Mouse (Mus musculus) gastrocnemius, postnatal 25 days (tissue): ENCODE data around the gene Mpc1. TPM values are rescaled to one million over a fixed set of nuclear protein-coding genes. Genes with fewer than 3 reads are reported as not detected.
A peak's percentile ranks its signal among the peaks of the same experiment; 100 is the strongest.
"Not testable (repeated sequence)": the region's sequence is repeated elsewhere in the genome, so short reads cannot be mapped to it uniquely, and the experiment has no call there.

Experiments
- DNase-seq: peaks from one replicate; pipeline ENCODE4 v3.0.0; 2022
- total RNA-seq, 2 experiments: library from RNA; stranded (reverse); gene quantifications; 1 replicate in 1 of 2; 2 replicates in 1 of 2; pipeline ENCODE4 v1.2.3; 2021

Mpc1 gene
- total RNA-seq, 2 experiments from 2014 or later = 407 to 421 TPM

DNA sequence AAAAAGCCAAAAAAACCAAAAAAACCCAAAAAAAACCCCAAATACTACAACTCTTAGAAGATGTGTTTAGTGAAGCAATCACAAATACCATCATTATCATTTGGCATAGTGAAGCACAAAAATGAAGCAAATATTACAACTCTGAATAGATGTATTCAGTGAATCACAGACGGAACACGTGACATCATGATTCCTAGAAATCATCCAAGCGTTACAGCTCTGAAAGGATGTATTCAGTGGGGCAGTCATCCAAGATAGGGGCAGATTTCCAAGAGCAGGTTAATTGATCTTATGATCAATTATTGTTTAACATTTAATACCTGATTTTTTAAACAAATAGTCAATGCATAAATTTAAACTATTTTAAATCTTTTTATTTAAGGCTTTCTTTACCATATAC lies 5.4 kb upstream of the Mpc1 start:
- DNase-seq = no peak

DNA sequence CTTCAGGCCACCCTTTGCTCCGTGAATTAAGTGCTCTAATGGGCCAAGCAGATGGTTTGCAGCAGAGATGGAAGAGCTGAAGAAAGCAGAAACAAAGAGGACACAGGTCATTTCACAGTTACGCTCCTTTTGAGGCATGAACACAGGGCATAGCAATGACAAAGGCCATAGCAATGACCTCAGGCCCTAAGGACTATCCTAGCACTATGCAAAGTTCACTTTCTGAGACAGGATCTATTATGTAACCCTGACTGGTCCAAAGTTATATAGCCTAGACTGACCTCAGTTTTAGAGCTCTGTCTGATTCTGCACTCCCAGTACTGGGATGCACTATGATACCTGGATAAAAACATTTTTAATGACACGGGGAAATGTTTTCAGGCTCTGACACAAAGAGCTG lies 4.3 kb upstream of the Mpc1 start:
- DNase-seq = no peak

DNA sequence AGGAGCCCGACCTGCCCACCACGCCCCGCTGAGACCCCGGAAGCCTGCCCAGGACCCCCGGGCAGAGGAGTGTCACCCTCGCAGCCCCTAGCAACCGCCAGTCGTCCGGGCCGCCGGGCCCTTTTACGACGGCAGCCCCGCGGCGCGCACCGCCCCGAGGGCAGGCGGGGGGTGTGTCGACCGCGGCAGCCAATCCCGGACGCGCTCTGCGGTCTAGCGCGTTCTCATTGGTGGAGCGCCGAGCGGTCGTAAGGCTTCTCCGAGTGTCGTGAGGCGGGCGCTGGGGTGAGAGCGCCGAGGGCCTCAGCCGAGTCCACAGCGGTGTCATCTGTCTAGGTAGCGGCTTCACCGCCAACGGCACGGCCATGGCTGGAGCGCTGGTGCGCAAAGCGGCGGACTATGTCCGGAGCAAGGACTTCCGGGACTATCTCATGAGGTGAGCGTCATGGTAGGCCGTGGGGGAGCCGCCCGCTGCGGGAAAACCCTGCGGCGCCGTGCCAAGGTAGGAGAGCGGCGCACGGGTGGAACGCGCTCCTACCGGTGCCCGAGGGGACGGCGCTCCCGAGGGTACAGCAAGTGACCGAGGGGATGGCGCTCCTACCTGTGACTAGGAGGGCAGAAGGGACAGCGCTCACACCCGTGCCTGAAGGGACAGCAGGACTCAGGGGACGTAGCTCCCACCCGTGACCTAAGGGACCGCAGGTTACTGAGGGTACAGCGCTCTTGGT lies 986 bp downstream of the Mpc1 start:
- DNase-seq = peak; percentile 98

DNA sequence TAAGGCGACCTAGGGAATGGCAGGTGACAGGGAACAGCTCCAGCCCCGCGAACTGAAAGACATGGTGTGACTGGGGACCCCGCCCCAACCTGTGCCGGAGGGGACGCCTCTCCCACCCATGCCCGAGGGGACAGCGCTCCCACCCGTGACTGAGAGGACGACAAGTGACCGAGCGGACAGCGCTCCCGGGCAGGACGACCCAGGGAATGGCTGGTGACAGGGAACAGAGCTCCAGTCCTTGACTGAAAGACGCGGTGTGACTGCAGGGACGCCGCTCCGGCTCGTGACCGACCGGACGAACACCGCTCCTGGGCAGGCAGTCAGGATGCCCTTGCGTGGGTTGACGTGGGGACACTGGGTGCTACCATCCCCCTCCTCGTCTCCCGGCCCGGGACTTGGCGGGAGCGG lies 1.6 kb downstream of the Mpc1 start:
- DNase-seq = peak; percentile 54

DNA sequence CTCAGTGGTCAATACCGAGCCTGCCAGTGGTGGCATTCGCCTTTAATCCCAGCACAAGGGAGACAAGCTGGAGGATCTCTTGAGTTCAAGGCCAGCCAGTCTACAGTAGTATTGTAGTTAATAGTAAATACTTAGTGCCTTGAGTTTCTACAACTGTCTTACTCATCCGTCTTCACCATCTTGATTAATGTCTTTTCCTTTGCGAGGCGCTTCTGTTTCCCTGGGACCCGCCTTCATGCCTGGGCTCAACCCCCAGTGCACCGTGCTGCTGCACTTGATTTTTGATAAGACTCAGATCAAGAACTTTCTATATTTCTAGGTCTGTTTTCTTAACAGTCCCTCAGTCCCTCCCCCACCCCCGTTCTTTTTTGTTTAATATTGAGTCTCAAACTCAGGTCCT lies 2.4 kb downstream of the Mpc1 start:
- no peak for DNase-seq

DNA sequence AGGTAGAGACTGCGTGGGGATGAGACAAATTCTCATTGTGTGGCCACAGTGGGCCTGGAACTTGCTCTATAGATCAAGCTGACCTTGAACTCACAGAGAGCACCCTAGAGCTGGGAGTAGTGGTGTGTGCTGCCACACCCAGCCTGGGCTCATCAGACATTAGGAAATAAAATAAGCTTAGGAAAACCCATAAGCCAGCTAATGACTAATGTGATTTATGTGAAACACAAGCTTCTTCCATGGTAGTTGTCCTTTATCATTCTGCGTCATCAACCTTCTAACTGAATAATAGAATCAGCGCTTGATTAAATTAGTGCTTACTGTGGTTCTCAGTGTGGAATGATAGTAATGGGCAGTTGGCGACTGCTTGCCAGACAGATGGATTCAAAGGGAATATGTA lies 4.3 kb downstream of the Mpc1 start:
- DNase-seq = no peak

DNA sequence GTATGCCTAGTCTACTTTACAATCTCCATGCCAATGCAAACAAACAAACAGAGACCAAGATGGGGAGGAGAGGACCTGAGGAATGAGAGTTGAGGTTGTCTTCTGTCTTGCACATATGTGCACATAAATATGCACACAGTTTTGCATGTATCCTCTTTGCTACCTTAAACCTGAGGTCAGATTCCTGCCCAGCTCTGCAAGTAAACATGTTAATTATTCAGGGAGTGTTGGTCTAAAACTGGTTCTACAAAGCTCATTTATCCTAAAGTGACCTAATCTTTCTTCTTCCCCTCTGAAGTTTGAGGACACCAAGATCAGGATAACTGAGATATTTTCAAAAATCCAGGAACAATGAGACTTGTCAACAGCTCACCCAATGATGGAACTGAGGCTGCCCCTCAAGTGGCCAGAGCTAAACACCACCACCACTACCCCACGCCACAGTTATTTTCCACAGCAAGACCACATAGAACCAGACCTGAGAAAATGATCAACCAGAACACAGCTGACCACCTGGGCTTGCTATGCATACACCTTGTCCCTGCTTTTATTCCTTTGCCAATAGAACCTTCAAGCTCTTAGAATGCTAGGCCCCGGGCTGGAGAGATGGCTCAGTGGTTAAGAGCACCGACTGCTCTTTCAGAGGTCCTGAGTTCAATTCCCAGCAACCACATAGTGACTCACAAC lies 7.4 kb downstream of the Mpc1 start:
- no peak for DNase-seq

DNA sequence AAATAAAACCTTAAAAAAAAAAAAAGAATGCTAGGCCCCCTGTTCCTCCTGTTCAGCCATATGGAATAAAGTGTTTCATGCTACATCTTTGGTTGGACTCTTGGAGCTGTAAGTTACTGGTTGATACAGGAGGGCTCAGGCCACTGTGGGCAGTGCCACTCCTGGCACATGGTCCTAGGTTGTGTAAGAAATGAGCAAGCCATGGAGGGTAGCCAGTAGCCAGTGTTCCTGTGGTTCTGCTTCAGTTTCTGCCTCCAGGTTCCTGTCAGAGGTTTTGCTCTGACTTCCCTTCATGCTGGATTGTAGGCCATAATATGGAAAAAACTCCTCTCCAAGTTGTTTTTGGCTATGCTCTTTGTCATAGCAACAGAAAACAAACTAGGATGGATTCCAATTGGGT lies 8.0 kb downstream of the Mpc1 start:
- no peak for DNase-seq

DNA sequence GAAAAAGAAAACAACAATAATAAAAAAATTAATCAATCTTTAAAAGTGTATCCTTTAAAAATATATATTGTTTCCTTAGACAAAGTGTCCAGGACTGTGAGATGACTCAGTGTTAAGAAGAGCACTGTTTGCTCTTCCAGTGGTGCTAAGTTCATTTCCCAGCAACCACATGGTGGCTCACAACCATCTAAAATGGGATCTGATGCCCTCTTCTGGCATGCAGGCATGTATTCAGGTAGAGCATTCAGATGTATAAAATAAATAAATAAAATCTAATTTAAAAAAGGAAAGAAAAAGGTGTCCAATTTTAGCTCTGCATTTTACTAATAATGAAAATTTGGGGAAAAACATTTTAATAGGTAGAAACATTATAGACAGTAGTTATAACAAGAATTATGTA lies 13.1 kb downstream of the Mpc1 start:
- DNase-seq = no peak

DNA sequence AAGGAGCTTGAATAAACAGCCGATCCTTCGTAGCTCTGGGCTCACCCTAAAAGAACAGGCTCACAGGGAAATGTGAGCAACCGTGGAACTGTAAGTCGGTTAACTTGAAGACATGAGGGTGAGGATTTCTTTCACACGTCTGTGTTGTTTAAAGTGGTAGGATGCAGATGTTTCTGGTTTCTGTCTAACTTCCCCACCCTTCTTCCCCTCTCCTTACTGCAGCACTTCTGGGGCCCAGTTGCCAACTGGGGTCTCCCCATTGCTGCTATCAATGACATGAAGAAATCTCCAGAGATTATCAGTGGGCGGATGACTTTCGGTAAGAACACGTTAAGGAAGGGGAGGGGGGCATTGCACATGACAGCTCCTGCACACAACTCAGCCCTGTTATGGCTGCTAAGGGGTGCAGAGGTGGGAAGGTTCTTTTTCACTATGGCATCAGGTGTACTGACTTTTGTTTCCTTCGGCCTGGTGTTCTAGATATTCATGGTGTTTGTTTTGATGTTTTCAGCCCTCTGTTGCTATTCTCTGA lies 13.7 kb downstream of the Mpc1 start:
- no peak for DNase-seq

DNA sequence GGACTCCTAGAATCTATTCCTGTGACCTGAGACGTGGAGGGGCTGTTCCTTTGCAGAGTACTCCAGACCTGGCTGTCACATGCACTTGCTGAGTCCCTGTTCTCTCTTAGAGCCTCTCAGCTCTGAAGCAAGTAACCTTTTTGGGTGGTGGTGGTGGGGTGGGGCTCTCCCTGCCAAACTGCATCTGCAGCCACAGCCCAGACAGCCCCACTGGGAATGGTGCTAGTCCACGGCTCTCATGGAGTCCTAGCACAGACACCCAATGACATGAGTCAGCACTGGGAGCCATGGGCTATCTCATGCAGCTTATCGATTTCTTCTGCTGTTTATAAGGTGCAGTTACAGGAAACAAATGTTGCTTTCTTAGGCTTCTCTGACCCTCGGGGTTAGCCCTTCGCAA lies 15.0 kb downstream of the Mpc1 start:
- no peak for DNase-seq

DNA sequence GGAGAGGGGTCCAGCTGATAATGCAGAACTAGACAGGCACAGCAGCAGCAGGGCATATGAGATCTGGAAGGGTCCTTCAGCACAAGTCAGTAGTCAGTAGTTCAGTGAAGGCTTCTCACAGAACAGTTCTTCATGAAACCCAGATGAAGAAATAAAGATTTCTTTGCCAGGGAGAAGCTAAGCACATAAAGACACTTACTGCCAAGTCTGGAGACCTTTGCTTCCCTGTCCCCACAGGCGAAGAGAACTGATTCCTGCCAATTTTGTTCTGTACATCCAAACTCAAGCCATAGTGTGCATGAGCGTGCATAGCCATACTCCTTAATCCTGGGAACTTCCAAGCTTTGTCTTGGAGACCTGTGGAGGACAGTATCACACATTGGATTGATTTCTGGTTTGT lies 15.6 kb downstream of the Mpc1 start:
- no peak for DNase-seq

DNA sequence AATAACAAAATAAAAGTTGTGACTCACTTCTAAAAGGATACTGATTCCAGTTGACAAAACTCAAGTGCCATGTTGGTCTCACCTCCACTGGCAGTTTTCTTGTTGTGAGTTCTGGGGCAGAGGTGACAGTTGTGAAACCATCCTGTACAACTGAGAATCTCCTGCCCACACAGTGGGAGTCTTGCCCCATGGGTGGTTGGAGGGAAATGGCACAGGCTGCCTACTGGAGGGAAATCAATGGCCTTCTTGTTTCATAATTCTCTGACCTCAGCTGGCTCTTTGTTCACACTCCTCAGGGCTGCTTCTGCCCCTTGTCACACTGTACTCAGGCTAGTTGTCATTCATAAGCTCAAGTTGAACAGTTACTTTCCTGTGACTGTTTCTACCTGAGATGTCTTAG lies 16.8 kb downstream of the Mpc1 start:
- DNase-seq = no peak

DNA sequence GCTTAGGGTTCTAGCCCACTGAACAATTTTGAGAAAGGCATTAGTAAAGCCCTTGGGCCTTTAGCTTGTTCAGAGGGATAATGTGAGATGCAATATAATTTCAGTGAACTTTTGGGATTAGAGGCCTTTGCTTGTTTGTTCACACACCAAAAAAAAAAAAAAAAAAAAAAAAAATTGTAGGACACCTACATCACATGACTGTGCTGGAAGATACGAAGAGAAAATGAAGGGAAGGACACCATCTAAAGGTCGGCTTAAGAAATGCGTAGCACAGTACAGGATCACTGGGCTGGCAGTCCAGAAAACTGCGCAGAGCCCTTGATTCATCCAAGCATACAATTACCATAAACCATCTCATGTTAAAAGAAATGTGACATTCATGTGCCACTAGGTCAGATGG lies 18.8 kb downstream of the Mpc1 start:
- no peak for DNase-seq

DNA sequence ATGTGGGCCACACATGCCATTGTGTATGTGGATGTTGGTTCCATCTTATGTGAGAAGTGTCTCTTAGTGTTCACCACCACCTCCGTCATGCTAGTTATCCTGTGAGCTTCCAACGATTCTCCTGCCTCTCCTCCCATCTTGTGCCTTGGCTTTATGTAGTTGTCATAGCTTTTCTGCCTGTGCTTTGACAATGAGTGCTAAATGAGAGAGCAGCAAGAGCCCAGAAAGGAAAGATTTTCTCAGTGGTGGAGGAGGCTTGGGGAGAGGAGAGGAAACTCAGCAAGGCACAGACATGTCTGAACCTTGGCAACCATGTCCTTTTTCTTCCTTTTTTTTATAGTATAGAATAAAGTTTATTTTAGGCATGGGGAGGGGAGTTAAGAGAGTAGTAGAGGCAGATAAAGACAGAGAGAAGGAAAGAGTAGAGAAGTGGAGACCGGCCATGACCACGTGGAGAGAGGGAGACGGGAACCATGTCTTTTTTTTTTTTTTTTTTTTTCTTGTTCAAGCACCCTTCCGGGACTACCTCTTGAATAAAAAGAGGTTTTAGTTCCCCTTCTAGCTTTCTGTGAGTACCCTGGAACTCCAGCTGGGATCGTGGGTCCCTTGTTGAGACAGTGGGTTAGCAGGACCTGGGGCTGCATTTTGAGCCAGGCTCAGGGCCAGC lies 20.2 kb downstream of the Mpc1 start:
- no peak for DNase-seq

DNA sequence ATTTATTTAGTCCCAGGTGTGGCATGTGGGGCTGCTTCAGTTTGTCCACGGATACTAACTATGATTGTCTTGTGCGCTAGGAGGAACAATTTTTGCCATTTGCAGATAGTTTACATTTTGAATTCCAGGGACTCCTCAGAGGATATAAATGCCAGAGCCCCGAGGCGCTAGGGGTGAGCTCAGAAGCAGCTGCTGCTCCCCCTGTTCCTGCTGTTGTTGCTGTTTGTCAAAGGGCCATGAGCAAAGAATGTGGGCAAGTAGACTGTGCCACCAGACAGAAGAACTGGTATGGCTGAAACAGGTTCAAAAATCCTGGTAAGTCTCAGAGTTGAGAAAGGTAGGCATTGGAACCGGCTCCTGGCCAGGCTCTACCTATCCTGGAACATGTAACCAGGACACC lies 21.0 kb downstream of the Mpc1 start:
- no peak for DNase-seq

DNA sequence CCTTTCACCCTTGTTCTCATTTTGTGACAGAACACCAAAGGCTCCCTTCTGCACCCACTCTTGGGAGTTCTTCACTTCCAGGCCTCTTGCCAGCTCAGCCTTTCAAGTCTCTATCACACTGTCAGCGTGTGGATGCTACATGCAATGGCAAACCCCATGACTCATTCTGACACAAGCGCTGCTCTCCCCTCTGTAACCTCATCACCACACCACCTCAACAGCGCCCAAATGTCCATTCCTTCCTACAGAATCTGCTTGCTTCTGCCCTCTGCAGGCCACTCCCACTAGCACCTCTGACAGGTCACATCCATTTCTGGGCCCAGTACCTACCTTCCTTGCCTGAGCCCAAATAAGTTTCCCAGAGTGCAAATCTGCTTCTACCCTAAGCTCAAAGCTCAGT lies 23.1 kb downstream of the Mpc1 start:
- DNase-seq = no peak

DNA sequence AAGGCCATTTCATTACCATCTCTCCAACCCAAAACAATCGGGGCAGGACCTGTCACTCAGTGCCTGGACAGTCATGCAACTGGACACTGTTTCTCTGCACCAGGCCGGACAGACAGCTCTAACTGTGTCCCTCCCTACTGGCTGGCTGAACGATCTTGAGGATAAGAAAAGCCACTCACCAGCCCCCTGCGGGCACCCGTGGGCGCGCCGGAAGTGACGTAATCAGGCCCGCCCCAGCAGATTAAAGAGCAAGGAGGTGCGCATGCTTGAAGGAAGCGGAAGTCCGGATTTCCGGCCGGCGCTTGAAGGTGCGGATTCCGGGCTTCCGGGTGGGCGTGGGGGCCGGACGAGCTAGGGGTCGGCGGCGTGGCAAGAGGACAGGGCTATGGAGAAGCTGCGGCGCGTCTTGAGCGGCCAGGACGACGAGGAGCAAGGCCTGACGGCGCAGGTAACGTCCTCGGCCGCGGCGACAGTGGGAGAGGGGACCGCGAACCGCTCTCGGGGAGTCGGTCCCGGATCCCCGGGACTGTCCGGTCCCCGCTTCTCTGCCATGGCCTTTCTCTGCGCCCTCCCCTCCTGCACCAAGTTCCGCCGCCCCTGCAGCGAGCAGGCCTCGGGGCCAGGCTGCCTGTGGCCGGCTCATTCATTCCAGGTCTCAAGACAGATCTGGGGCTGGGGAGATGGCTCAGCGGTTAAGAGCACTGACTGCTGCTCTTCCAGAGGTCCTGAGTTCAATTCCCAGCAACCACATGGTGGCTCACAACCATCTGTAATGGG lies 28.3 kb downstream of the Mpc1 start, which contains the start of gene Sft2d1:
Sft2d1 (plus strand) TSS at position 265 of the 777 bp plus-strand sequence.
- peak; percentile 95 for DNase-seq

DNA sequence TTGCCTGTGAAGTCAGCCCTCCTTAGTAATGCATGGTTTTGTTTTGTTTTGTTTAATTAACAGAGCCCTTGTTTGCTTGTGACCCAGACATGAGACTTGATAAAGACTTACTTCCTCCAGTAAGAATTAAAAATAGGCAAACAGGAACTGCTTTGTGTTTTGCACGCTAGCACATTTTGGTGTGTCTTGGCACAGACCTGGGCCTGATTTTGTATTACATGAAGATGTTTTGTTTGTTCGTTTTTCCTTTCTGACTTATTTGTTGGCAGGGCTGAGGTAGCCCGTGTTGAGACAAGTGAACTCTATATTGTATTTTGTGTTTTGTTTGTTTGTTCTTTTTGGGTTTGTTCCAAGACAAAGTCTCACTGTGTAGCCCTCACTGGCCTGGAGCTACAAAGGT lies 29.0 kb downstream of the Mpc1 start:
- DNase-seq = no peak

DNA sequence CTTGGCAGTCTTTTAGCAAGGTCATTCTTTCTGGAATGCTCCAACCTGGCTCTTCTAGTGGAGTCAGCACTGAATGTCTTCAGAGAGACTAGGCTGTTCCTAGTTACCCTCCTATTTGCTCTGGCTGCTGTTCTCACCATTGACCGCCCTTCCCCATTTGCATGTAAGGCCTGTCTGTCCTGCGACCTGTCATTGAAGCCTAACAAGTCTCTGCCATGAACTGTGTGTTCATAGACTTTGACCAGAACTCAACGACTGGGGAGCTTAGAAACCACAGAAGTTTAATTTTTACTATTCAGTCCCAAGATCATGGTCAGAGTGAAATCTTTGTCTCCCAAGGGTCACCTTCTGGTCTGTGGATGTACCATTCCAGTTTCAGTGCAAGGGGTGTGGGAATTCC lies 31.3 kb downstream of the Mpc1 start:
- no peak for DNase-seq

DNA sequence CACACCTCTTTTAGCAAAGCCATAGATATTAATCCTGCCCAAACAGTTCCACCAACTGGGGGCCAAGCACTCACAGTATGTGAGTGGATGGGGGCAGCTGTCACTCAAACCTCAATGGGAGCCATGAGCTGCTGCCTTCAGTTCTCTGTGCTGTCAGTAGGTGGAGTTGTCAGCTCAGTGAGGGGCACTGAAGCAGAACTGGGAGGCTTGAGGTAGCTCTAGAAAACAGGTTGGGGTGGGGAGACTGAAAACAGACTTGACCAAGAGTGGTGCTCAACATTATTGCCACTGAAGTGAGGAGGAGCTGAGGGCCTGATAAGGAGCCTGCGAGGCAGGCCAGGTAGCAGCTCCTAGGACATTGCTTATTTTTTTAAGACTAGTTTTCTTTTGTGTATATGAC lies 33.5 kb downstream of the Mpc1 start:
- no peak for DNase-seq

DNA sequence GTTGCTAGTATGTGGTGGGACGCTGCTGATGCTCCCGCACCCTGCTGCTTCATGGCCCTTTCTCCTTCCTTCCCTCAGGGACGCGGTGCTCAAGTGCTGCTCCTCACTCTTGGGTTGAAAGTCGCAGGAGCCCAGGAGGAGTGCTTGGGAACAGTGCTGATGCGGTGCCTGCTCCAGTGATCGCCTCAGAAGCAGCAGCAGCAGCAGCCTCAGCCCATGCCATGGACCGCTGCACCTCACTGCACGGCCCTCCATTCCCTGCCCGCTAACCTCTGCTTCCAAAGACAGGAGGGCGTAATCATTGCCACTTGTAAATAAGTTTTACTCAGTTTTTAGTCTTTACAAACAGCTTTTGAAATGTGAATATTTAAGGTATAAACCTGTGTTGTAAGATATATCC lies 44.2 kb downstream of the Mpc1 start:
- not testable (repeated sequence) for DNase-seq
